Mouse (Mus musculus): ENCODE measurements around the gene Gm8126.
"Not testable (repeated sequence)": the region's sequence is repeated elsewhere in the genome, so short reads cannot be mapped to it uniquely, and the experiment has no call there.

The Gm8126 gene

GRCm38 (mm10) chr14:43258349-43258748 is at the start of gene Gm8126:
Gene Gm8126 (plus strand): TSS chr14:43258649.
- in situ Hi-C loops (cut with MseI, MboI), result not testable (repeated sequence)

- in situ Hi-C loops (cut with MseI, MboI), result not testable (repeated sequence)
These were observed 23.2 kb upstream of the Gm8126 start, which contains the start of gene Gm8122 for GRCm38 (mm10) chr14:43235204-43235603. Gene Gm8122 (minus strand): TSS chr14:43235304.

- in situ Hi-C loops (cut with MseI, MboI), result not testable (repeated sequence)
These were observed 20.7 kb upstream of the Gm8126 start for GRCm38 (mm10) chr14:43237769-43238168.

GRCm38 (mm10) chr14:43249611-43250170 is 8.8 kb upstream of the Gm8126 start:
- in situ Hi-C loops (cut with MseI, MboI), result not testable (repeated sequence)

GRCm38 (mm10) chr14:43250549-43251253 is 7.7 kb upstream of the Gm8126 start:
- in situ Hi-C loops (cut with MseI, MboI), result not testable (repeated sequence)

GRCm38 (mm10) chr14:43256511-43256910 is 1.9 kb upstream of the Gm8126 start:
- in situ Hi-C loops (cut with MseI, MboI), result not testable (repeated sequence)

GRCm38 (mm10) chr14:43263421-43263820 is 5.0 kb downstream of the Gm8126 start:
- in situ Hi-C loops (cut with MseI, MboI), result not testable (repeated sequence)

- in situ Hi-C loops (cut with MseI, MboI), result not testable (repeated sequence)
These were observed 10.2 kb downstream of the Gm8126 start for GRCm38 (mm10) chr14:43268521-43269084.

- in situ Hi-C loops (cut with MseI, MboI), result not testable (repeated sequence)
These were observed 10.8 kb downstream of the Gm8126 start for GRCm38 (mm10) chr14:43269211-43269610.

GRCm38 (mm10) chr14:43273161-43273560 is 14.7 kb downstream of the Gm8126 start:
- in situ Hi-C loops (cut with MseI, MboI), result loop anchor here in 1 of 2 experiments (10.0 kb wide), 1 partner anchor 302 kb away; the partner anchor contains the start of gene Gm17654

GRCm38 (mm10) chr14:43274986-43275511 is 16.6 kb downstream of the Gm8126 start, which contains the start of gene Gm9732:
Gene Gm9732 (plus strand): TSS chr14:43275036.
- in situ Hi-C loops (cut with MseI, MboI), result loop anchor here (5.0 to 10.0 kb wide), 2 partner anchors 300 to 1663 kb away; partner anchors contain the start of gene Gm17654 (in 1 of the 2)

GRCm38 (mm10) chr14:43275752-43276151 is 17.3 kb downstream of the Gm8126 start:
- in situ Hi-C loops (cut with MseI, MboI), result loop anchor here (5.0 to 10.0 kb wide), 2 partner anchors 299 to 1663 kb away; partner anchors contain the start of gene Gm17654 (in 1 of the 2)

- in situ Hi-C loops (cut with MseI, MboI), result loop anchor here (5.0 to 10.0 kb wide), 2 partner anchors 297 to 1665 kb away; partner anchors contain the start of gene Gm17654 (in 1 of the 2)
These were observed 19.0 kb downstream of the Gm8126 start for GRCm38 (mm10) chr14:43277468-43277867.

- in situ Hi-C loops (cut with MseI, MboI), result loop anchor here (5.0 to 10.0 kb wide), 2 partner anchors 297 to 1666 kb away; partner anchors contain the start of gene Gm17654 (in 1 of the 2)
These were observed 19.7 kb downstream of the Gm8126 start for GRCm38 (mm10) chr14:43278146-43278545.

- in situ Hi-C loops (cut with MseI, MboI), result loop anchor here (5.0 to 10.0 kb wide), 2 partner anchors 296 to 1666 kb away; partner anchors contain the start of gene Gm17654 (in 1 of the 2)
These were observed 20.2 kb downstream of the Gm8126 start for GRCm38 (mm10) chr14:43278681-43279080.

GRCm38 (mm10) chr14:43293503-43293902 is 35.1 kb downstream of the Gm8126 start, which contains the start of gene Gm8127:
Gene Gm8127 (minus strand): TSS chr14:43293832.
- in situ Hi-C loops (cut with MseI, MboI), result not testable (repeated sequence)
